Mouse (Mus musculus): Measurements from ENCODE around the gene Foxo1. TPM values are rescaled to one million over a fixed set of nuclear protein-coding genes. Genes with fewer than 3 reads are reported as not detected.

The Foxo1 gene
- polyA plus RNA-seq (2014; fragmentation: Illumina TruSeq; extraction: RNeasy Lipid Tissue Mini Kit (QIAGEN cat#74804); ENCODE audit: low read depth, low replicate concordance), result 12.3 TPM

GRCm38 (mm10) chr3:52267652-52268486 is at the start of gene Foxo1:
TSS of gene Foxo1 (plus strand) at chr3:52268336.

Other genes with a start within 250 kb of the Foxo1 start
- gene Maml3, start 163.3 kb upstream of the Foxo1 start, polyA plus RNA-seq (2014; fragmentation: Illumina TruSeq; extraction: RNeasy Lipid Tissue Mini Kit (QIAGEN cat#74804); ENCODE audit: low read depth, low replicate concordance), result 0.32 TPM